Mouse (Mus musculus): ENCODE measurements around the gene Zkscan17.

Zkscan17 gene

GRCm38 (mm10) chr11:59519741-59520495 lies 6.6 kb downstream of the Zkscan17 start:
- DNase-seq (ENCODE audit: low read depth, low spot score): no peak

GRCm38 (mm10) chr11:59518226-59518625 lies 8.3 kb downstream of the Zkscan17 start:
- DNase-seq (ENCODE audit: low read depth, low spot score): peak; percentile 33

- DNase-seq (ENCODE audit: low read depth, low spot score): no peak
These were observed 9.1 kb downstream of the Zkscan17 start for GRCm38 (mm10) chr11:59517441-59517840.

GRCm38 (mm10) chr11:59514789-59515188 lies 11.8 kb downstream of the Zkscan17 start:
- DNase-seq (ENCODE audit: low read depth, low spot score): no peak

GRCm38 (mm10) chr11:59514381-59514780 lies 12.2 kb downstream of the Zkscan17 start:
- no peak for DNase-seq (ENCODE audit: low read depth, low spot score)

GRCm38 (mm10) chr11:59513556-59513955 lies 13.0 kb downstream of the Zkscan17 start:
- peak; percentile 33 for DNase-seq (ENCODE audit: low read depth, low spot score)

- DNase-seq (ENCODE audit: low read depth, low spot score): no peak
These were observed 13.8 kb downstream of the Zkscan17 start for GRCm38 (mm10) chr11:59512733-59513132.

GRCm38 (mm10) chr11:59511558-59511957 lies 15.0 kb downstream of the Zkscan17 start:
- peak; percentile 70 for DNase-seq (ENCODE audit: low read depth, low spot score)

GRCm38 (mm10) chr11:59506713-59507074 lies 19.9 kb downstream of the Zkscan17 start:
- no peak for DNase-seq (ENCODE audit: low read depth, low spot score)

GRCm38 (mm10) chr11:59505839-59506712 lies 20.5 kb downstream of the Zkscan17 start:
- peak; percentile 92 for DNase-seq (ENCODE audit: low read depth, low spot score)

- DNase-seq (ENCODE audit: low read depth, low spot score): peak; percentile 94
These were observed 21.2 kb downstream of the Zkscan17 start for GRCm38 (mm10) chr11:59505351-59505838.

- no peak for DNase-seq (ENCODE audit: low read depth, low spot score)
These were observed 24.4 kb downstream of the Zkscan17 start for GRCm38 (mm10) chr11:59501978-59502700.

- DNase-seq (ENCODE audit: low read depth, low spot score): peak; percentile 58
These were observed 28.8 kb downstream of the Zkscan17 start for GRCm38 (mm10) chr11:59497747-59498146.

GRCm38 (mm10) chr11:59496672-59497310 lies 29.8 kb downstream of the Zkscan17 start:
- DNase-seq (ENCODE audit: low read depth, low spot score): no peak

GRCm38 (mm10) chr11:59486222-59486621 lies 40.3 kb downstream of the Zkscan17 start:
- DNase-seq (ENCODE audit: low read depth, low spot score): no peak

GRCm38 (mm10) chr11:59485641-59486040 lies 40.9 kb downstream of the Zkscan17 start:
- DNase-seq (ENCODE audit: low read depth, low spot score): no peak

- peak; percentile 51 for DNase-seq (ENCODE audit: low read depth, low spot score)
These were observed 43.3 kb downstream of the Zkscan17 start for GRCm38 (mm10) chr11:59483212-59483611.

- no peak for DNase-seq (ENCODE audit: low read depth, low spot score)
These were observed 49.3 kb downstream of the Zkscan17 start for GRCm38 (mm10) chr11:59477240-59477639.

- peak; percentile 94 for DNase-seq (ENCODE audit: low read depth, low spot score)
These were observed 54.2 kb downstream of the Zkscan17 start, which contains the start of gene Zfp867 for GRCm38 (mm10) chr11:59472326-59472677. Gene Zfp867 (minus strand): TSS chr11:59472474.

- peak; percentile 29 for DNase-seq (ENCODE audit: low read depth, low spot score)
These were observed 54.9 kb downstream of the Zkscan17 start for GRCm38 (mm10) chr11:59471413-59472325.
